Mouse (Mus musculus) heart, adult 10 weeks (tissue): Measurements from ENCODE around the gene Kncn. TPM values are rescaled to one million over a fixed set of nuclear protein-coding genes. Genes with fewer than 3 reads are reported as not detected.

Source experiments
- polyA plus RNA-seq: library from polyadenylated mRNA; stranded (reverse); fragments of 350-450 nt; fragmentation: Illumina TruSeq; extraction: RNeasy Lipid Tissue Mini Kit (QIAGEN cat#74804); gene quantifications from one replicate; pipeline ENCODE4 v1.2.3, GENCODE M21; 2014; ENCODE audit warnings: low read depth, low replicate concordance

Gene Kncn
- not detected for polyA plus RNA-seq

GRCm38 (mm10) chr4:115884022-115884421, at the start of gene Kncn:
Gene Kncn, plus strand, starts transcription at chr4:115884400.

GRCm38 (mm10) chr4:115838696-115839641, 45.2 kb upstream of the Kncn start, which contains the start of gene Mknk1:
Gene Mknk1, plus strand, starts transcription at chr4:115839198.

GRCm38 (mm10) chr4:115890553-115890952, 6.4 kb downstream of the Kncn start, which contains the start of gene 6430628N08Rik:
Gene 6430628N08Rik, plus strand, starts transcription at chr4:115890665.

Other genes with a start within 250 kb of the Kncn start
- gene Cyp4b1, start 236.7 kb upstream of the Kncn start, polyA plus RNA-seq, result 43.0 TPM
- gene Efcab14, start 146.7 kb upstream of the Kncn start, polyA plus RNA-seq, result 30.4 TPM
- gene Tex38, start 103.4 kb upstream of the Kncn start, polyA plus RNA-seq, result 1.7 TPM
- 107 TPM for gene Atpaf1, start 99.6 kb upstream of the Kncn start, polyA plus RNA-seq
- gene Mob3c, start 56.3 kb upstream of the Kncn start, polyA plus RNA-seq, result 5.1 TPM
- 28.9 TPM for gene Mknk1, start 45.2 kb upstream of the Kncn start, polyA plus RNA-seq
- not detected for gene 6430628N08Rik, start 6.3 kb downstream of the Kncn start, polyA plus RNA-seq
- gene Dmbx1, start 55.5 kb downstream of the Kncn start, polyA plus RNA-seq, result not detected
- gene Faah, start 133.5 kb downstream of the Kncn start, polyA plus RNA-seq, result 0.21 TPM
- 35.2 TPM for gene Nsun4, start 169.5 kb downstream of the Kncn start, polyA plus RNA-seq
- gene Uqcrh, start 190.7 kb downstream of the Kncn start, polyA plus RNA-seq, result 3,046 TPM
- gene Lrrc41, start 190.9 kb downstream of the Kncn start, polyA plus RNA-seq, result 20.1 TPM
- gene Rad54l, start 239.3 kb downstream of the Kncn start, polyA plus RNA-seq, result 0.10 TPM
- 54.1 TPM for gene Pomgnt1, start 239.4 kb downstream of the Kncn start, polyA plus RNA-seq